Mouse (Mus musculus): Measurements from ENCODE around the gene Irx5.
A peak's percentile ranks its signal among the peaks of the same experiment; 100 is the strongest.

The Irx5 gene

GRCm38 (mm10) chr8:92360083-92360861, 2.8 kb downstream of the Irx5 start:
- DNase-seq (ENCODE audit: low spot score in 2 of 2) = peak in 1 of 2 experiments; percentile 60

GRCm38 (mm10) chr8:92361546-92362351, 4.3 kb downstream of the Irx5 start:
- DNase-seq (ENCODE audit: low spot score in 2 of 2) = peak in 1 of 2 experiments; percentile 59

GRCm38 (mm10) chr8:92362396-92363115, 5.1 kb downstream of the Irx5 start:
- DNase-seq (ENCODE audit: low spot score in 2 of 2) = peak in 1 of 2 experiments; percentile 38

GRCm38 (mm10) chr8:92363217-92364147, 6.1 kb downstream of the Irx5 start:
- DNase-seq (ENCODE audit: low spot score in 2 of 2) = peak in 1 of 2 experiments; percentile 52

- peak in 1 of 2 experiments; percentile 65 for DNase-seq (ENCODE audit: low spot score in 2 of 2)
Observed at GRCm38 (mm10) chr8:92364148-92364775, 6.8 kb downstream of the Irx5 start.

- DNase-seq (ENCODE audit: low spot score in 2 of 2) = peak in 1 of 2 experiments; percentile 51
Observed at GRCm38 (mm10) chr8:92364776-92365240, 7.4 kb downstream of the Irx5 start.

- DNase-seq (ENCODE audit: low spot score in 2 of 2) = peak in 1 of 2 experiments; percentile 56
Observed at GRCm38 (mm10) chr8:92365241-92365943, 8.0 kb downstream of the Irx5 start.

- peak in 1 of 2 experiments; percentile 41 for DNase-seq (ENCODE audit: low spot score in 2 of 2)
Observed at GRCm38 (mm10) chr8:92365944-92366735, 8.7 kb downstream of the Irx5 start.

GRCm38 (mm10) chr8:92366736-92367267, 9.4 kb downstream of the Irx5 start:
- peak in 1 of 2 experiments; percentile 58 for DNase-seq (ENCODE audit: low spot score in 2 of 2)

GRCm38 (mm10) chr8:92379524-92379923, 22.1 kb downstream of the Irx5 start:
- no peak for DNase-seq (ENCODE audit: low spot score in 2 of 2)

GRCm38 (mm10) chr8:92380571-92380970, 23.1 kb downstream of the Irx5 start:
- DNase-seq (ENCODE audit: low spot score in 2 of 2) = no peak

- no peak for DNase-seq (ENCODE audit: low spot score in 2 of 2)
Observed at GRCm38 (mm10) chr8:92387893-92388292, 30.5 kb downstream of the Irx5 start.

- no peak for DNase-seq (ENCODE audit: low spot score in 2 of 2)
Observed at GRCm38 (mm10) chr8:92404218-92404617, 46.8 kb downstream of the Irx5 start.

- DNase-seq (ENCODE audit: low spot score in 2 of 2) = no peak
Observed at GRCm38 (mm10) chr8:92408092-92408491, 50.7 kb downstream of the Irx5 start.

GRCm38 (mm10) chr8:92413583-92413982, 56.2 kb downstream of the Irx5 start:
- no peak for DNase-seq (ENCODE audit: low spot score in 2 of 2)

- no peak for DNase-seq (ENCODE audit: low spot score in 2 of 2)
Observed at GRCm38 (mm10) chr8:92420666-92421065, 63.2 kb downstream of the Irx5 start.
